In genomic region chr10:128230582-128230981, GRCm38 (mm10) we compare ENCODE assay signal across 17 mouse cellular contexts. TPM values are rescaled to one million over a fixed set of nuclear protein-coding genes. Genes with fewer than 3 reads are reported as not detected.
DNase-seq lines count a peak whose midpoint lies in the region; ATAC-seq and TF ChIP-seq lines count a peak whose summit lies in the region.
"Had no signal": no experiment of that assay in that cellular context is flagged by ENCODE, and none has a peak within 500 bp of the region (broad histone marks: within the 10 kb centered on the region; RNA-seq: fewer than 3 reads in every experiment).

No protein-coding gene starts in this region.

- no peaks in the 10 kb centered on the region for H3K27me3 ChIP-seq in heart, embryonic 14.5 days (ENCODE audit: control insufficient read depth, insufficient read depth, low read length)
- H3K27me3 ChIP-seq in thymus, adult 2 months (ENCODE audit: control insufficient read depth, insufficient read depth, low read length): no peaks in the 10 kb centered on the region
- no peaks in the 10 kb centered on the region for H3K27me3 ChIP-seq in limb, embryonic 13.5 days
- H3K27me3 ChIP-seq: forebrain, embryonic 13.5 days had no signal

- H3K36me3 ChIP-seq in heart, embryonic 14.5 days (ENCODE audit: control insufficient read depth, insufficient read depth, low read length): peaks cover 10% of the 10 kb centered on the region; the same call in 1 of the 2 replicates
- no peaks in the 10 kb centered on the region for H3K36me3 ChIP-seq in thymus, adult 2 months (ENCODE audit: control insufficient read depth, insufficient read depth, low read length)
- H3K36me3 ChIP-seq in limb, embryonic 13.5 days: peaks cover 9% of the 10 kb centered on the region; the same call in 1 of the 2 replicates

- intact Hi-C loops in heart, postnatal 36 days (cut with DNase I): loop anchor here (2.0 kb wide), 1 partner anchor 18 kb away; no protein-coding TSS in a partner anchor
- intact Hi-C loops in left cerebral cortex, adult 2 months (cut with DNase I): loop anchor here (5.0 kb wide), 1 partner anchor 42 kb away; the partner anchor contains the start of gene Stat2

- peak overlapping the region; percentile 81; the same call in 1 of the 2 replicates for H3K4me2 ChIP-seq in heart, embryonic 14.5 days (ENCODE audit: low read length)
- H3K4me2 ChIP-seq in limb, embryonic 13.5 days (replicated peaks): peak overlapping the region; percentile 75

- no peak overlapping the region for H3K27ac ChIP-seq in heart, embryonic 14.5 days (replicated peaks in 1 of 2; ENCODE audit: control insufficient read depth in 1 of 2, insufficient read depth in 1 of 2, low read depth in 2 of 2, low read length in 2 of 2)
- peak overlapping the region; percentile 91 for H3K27ac ChIP-seq in thymus, adult 2 months (ENCODE audit: control insufficient read depth, insufficient read depth, low read length)
- H3K27ac ChIP-seq in limb, embryonic 13.5 days: peak overlapping the region; percentile 94
- no peak overlapping the region for H3K27ac ChIP-seq in left cerebral cortex, adult 2 months
- H3K27ac ChIP-seq: forebrain, embryonic 13.5 days had no signal

- H3K9ac ChIP-seq in heart, embryonic 14.5 days (ENCODE audit: low read length): peak overlapping the region; percentile 78; the same call in 1 of the 2 replicates
- H3K9ac ChIP-seq in limb, embryonic 13.5 days: 0 out of 2 replicates have a peak overlapping the region, but pooled peaks have one; percentile 85

- H3K4me3 ChIP-seq in heart, embryonic 14.5 days (ENCODE audit: control insufficient read depth in 1 of 2, insufficient read depth in 1 of 2, low read depth in 1 of 2, low read length in 2 of 2): no peak overlapping the region
- H3K4me3 ChIP-seq in thymus, adult 2 months (ENCODE audit: control insufficient read depth, insufficient read depth, low read length): no peak overlapping the region
- H3K4me3 ChIP-seq in limb, embryonic 13.5 days: no peak overlapping the region
- H3K4me3 ChIP-seq in left cerebral cortex, adult 2 months: no peak overlapping the region

- WGBS in heart, embryonic 14.5 days: 80% methylated on average over 12 of the region's 12 CpGs
- 27% methylated on average over 12 of the region's 12 CpGs for WGBS in thymus, adult 2 months
- WGBS in limb, embryonic 13.5 days: 67% methylated on average over 12 of the region's 12 CpGs

- H3K9me3 ChIP-seq in heart, embryonic 14.5 days (ENCODE audit: control insufficient read depth, low read length): no peaks in the 10 kb centered on the region
- no peaks in the 10 kb centered on the region for H3K9me3 ChIP-seq in limb, embryonic 13.5 days
- H3K9me3 ChIP-seq: forebrain, embryonic 13.5 days had no signal

- TF ChIP-seq CTCF in thymus, adult 2 months (IDR thresholded peaks at IDR 0.05; ENCODE audit: borderline replicate concordance, control insufficient read depth, extremely low read depth, insufficient read depth, low read length, poor library complexity): no peak
- TF ChIP-seq CTCF in left cerebral cortex, adult 2 months (IDR thresholded peaks at IDR 0.05): no peak

- no peak for DNase-seq in heart, postnatal 36 days
- peak; percentile 7 for DNase-seq in thymus, adult 2 months
- no peak for DNase-seq in thymus, adult 18-20 months
- DNase-seq in thymus, postnatal 36 days: peak; percentile 19 to 36
- no peak for DNase-seq in left cerebral cortex, adult 2 months (ENCODE audit: extremely low spot score in 1 of 2, low spot score in 2 of 2)
- DNase-seq in right cerebral cortex, adult 18-20 months: no peak
- DNase-seq: adrenal gland, postnatal 36 days; cerebellum, postnatal 14 days; kidney, postnatal 36 days; lung, adult 2 months; right cerebral cortex, postnatal 4 days had no signal

- TF ChIP-seq POLR2A in thymus, adult 2 months (IDR thresholded peaks at IDR 0.05; ENCODE audit: control insufficient read depth, extremely low read depth, insufficient read depth, low read length, poor library complexity): no peak

- no peak for ATAC-seq in heart, embryonic 14.5 days (ENCODE audit: insufficient number of reproducible peaks, insufficient read depth, low FRiP score, low read depth)
- ATAC-seq in limb, embryonic 13.5 days (ENCODE audit: low FRiP score, low read depth): no peak
- ATAC-seq: forebrain, embryonic 13.5 days had no signal

- H3K4me1 ChIP-seq in heart, embryonic 14.5 days (ENCODE audit: control insufficient read depth in 2 of 2, insufficient read depth in 2 of 2, low read length in 2 of 2): peaks cover 0 to 8% of the 10 kb centered on the region in 2 experiments; a peak in 3 of 4 replicates
- peaks cover 24% of the 10 kb centered on the region for H3K4me1 ChIP-seq in thymus, adult 2 months (replicated peaks; ENCODE audit: control insufficient read depth, insufficient read depth, low read length)
- H3K4me1 ChIP-seq in limb, embryonic 13.5 days: peaks cover 42% of the 10 kb centered on the region

RNA-seq across cellular contexts. Expression of gene Timeless, which starts 1.3 kb away (rescaled TPM):
- polyA plus RNA-seq in heart, embryonic 14.5 days (2014; fragmentation: Nextera tagmentation; extraction: Ambion mirVana): 23.6 and 25.2 TPM in 2 replicates
- 10 to 100 TPM in 1 of 2 experiments, 1 to 10 TPM in 1; 8.9 to 12.2 TPM for total RNA-seq in heart, postnatal 36 days (2021)
- 21.3 and 29.3 TPM in 2 replicates for polyA plus RNA-seq in thymus, adult 2 months (2012; rRNA removed)
- 75.7 and 76.4 TPM in 2 replicates for polyA plus RNA-seq in limb, embryonic 13.5 days (2015; fragmentation: Nextera tagmentation; extraction: Ambion mirVana)
- 1 to 10 TPM; 8.2 to 9.1 TPM for total RNA-seq in left cerebral cortex, adult 2 months (2021)

RNA-seq across cellular contexts. Expression of gene Mip, which starts 4.9 kb away (rescaled TPM):
- not detected in 2 replicates for polyA plus RNA-seq in heart, embryonic 14.5 days (2014; fragmentation: Nextera tagmentation; extraction: Ambion mirVana)
- total RNA-seq in heart, postnatal 36 days (2021): not detected
- polyA plus RNA-seq in thymus, adult 2 months (2012; rRNA removed): 0.19 and 0.24 TPM in 2 replicates
- 0.45 and 0.57 TPM in 2 replicates for polyA plus RNA-seq in limb, embryonic 13.5 days (2015; fragmentation: Nextera tagmentation; extraction: Ambion mirVana)
- total RNA-seq in left cerebral cortex, adult 2 months (2021): not detected
- total RNA-seq: adrenal gland, postnatal 36 days had no signal
- polyA plus RNA-seq: heart, postnatal 0 days; lung, adult 2 months; myocyte; urinary bladder, adult 2 months had no signal

RNA-seq across cellular contexts. Expression of gene Spryd4, which starts 19.0 kb away (rescaled TPM):
- 44.2 and 47.6 TPM in 2 replicates for polyA plus RNA-seq in heart, embryonic 14.5 days (2014; fragmentation: Nextera tagmentation; extraction: Ambion mirVana)
- total RNA-seq in heart, postnatal 36 days (2021): 10 to 100 TPM; 35.7 to 41.4 TPM
- polyA plus RNA-seq in thymus, adult 2 months (2012; rRNA removed): 9.8 and 10.9 TPM in 2 replicates
- polyA plus RNA-seq in limb, embryonic 13.5 days (2015; fragmentation: Nextera tagmentation; extraction: Ambion mirVana): 34.5 and 35.2 TPM in 2 replicates
- total RNA-seq in left cerebral cortex, adult 2 months (2021): 10 to 100 TPM in 1 of 2 experiments, 1 to 10 TPM in 1; 9.5 to 10.4 TPM

RNA-seq across cellular contexts. Expression of gene Apon, which starts 23.3 kb away (rescaled TPM):
- 0.15 TPM in 1 of 2 replicates, not detected in the other for polyA plus RNA-seq in heart, embryonic 14.5 days (2014; fragmentation: Nextera tagmentation; extraction: Ambion mirVana)
- total RNA-seq in heart, postnatal 36 days (2021): under 1 TPM in 1 of 2 experiments, not detected in 1; 0.19 TPM
- polyA plus RNA-seq in thymus, adult 2 months (2012; rRNA removed): 0.39 and 0.96 TPM in 2 replicates
- polyA plus RNA-seq in limb, embryonic 13.5 days (2015; fragmentation: Nextera tagmentation; extraction: Ambion mirVana): 0.27 and 0.63 TPM in 2 replicates
- total RNA-seq in left cerebral cortex, adult 2 months (2021): not detected
- polyA plus RNA-seq: heart, postnatal 0 days; urinary bladder, adult 2 months had no signal

RNA-seq across cellular contexts. Expression of gene Gls2, which starts 36.3 kb away (rescaled TPM):
- 0.54 and 1.1 TPM in 2 replicates for polyA plus RNA-seq in heart, embryonic 14.5 days (2014; fragmentation: Nextera tagmentation; extraction: Ambion mirVana)
- total RNA-seq in heart, postnatal 36 days (2021): under 1 TPM; 0.58 to 0.92 TPM
- polyA plus RNA-seq in thymus, adult 2 months (2012; rRNA removed): 1.2 and 6.6 TPM in 2 replicates
- 1.8 and 2.5 TPM in 2 replicates for polyA plus RNA-seq in limb, embryonic 13.5 days (2015; fragmentation: Nextera tagmentation; extraction: Ambion mirVana)
- 10 to 100 TPM; 36.2 to 37.1 TPM for total RNA-seq in left cerebral cortex, adult 2 months (2021)

Comparison
In these comparisons a context has a peak if more than half of its experiments do, and no peak if none do; other contexts are left out.
1. DNase-seq: peak in thymus, adult 2 months (single experiment) and thymus, postnatal 36 days (2 of 2); none in heart, postnatal 36 days (0 of 2), thymus, adult 18-20 months (0 of 2), left cerebral cortex, adult 2 months (0 of 2) and right cerebral cortex, adult 18-20 months (single experiment).
2. H3K27ac ChIP-seq: peak in thymus, adult 2 months (single experiment) and limb, embryonic 13.5 days (single experiment); none in heart, embryonic 14.5 days (0 of 2) and left cerebral cortex, adult 2 months (single experiment).